Mouse (Mus musculus): ENCODE results near the gene Sag.

- TF ChIP-seq CTCF (IDR thresholded peaks at IDR 0.05) (no peak), POLR2A (IDR thresholded peaks at IDR 0.05; ENCODE audit: insufficient read depth, low read depth, low read length) (no peak), EP300 (IDR thresholded peaks at IDR 0.05; ENCODE audit: insufficient read depth, low read depth, low read length) (no peak)
Observed at GRCm38 (mm10) chr1:87813681-87814080, 10.2 kb downstream of the Sag start.

Data from heart, adult 2 months (tissue).